Mouse (Mus musculus): Measurements from ENCODE around the gene Irf1. TPM values are rescaled to one million over a fixed set of nuclear protein-coding genes. Genes with fewer than 3 reads are reported as not detected.
"Not testable (repeated sequence)": the region's sequence is repeated elsewhere in the genome, so short reads cannot be mapped to it uniquely, and the experiment has no call there.

Gene Irf1
- 1 to 10 TPM; 2.3 to 3.3 TPM for total RNA-seq (2021)

DNA sequence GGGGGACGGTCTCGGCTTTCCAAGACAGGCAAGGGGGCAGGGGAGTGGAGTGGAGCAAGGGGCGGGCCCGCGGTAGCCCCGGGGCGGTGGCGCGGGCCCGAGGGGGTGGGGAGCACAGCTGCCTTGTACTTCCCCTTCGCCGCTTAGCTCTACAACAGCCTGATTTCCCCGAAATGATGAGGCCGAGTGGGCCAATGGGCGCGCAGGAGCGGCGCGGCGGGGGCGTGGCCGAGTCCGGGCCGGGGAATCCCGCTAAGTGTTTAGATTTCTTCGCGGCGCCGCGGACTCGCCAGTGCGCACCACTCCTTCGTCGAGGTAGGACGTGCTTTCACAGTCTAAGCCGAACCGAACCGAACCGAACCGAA is at the start of gene Irf1:
Gene Irf1 (plus strand): TSS at position 255 of the 365 bp plus-strand sequence.
- peak; percentile 82 to 96 for DNase-seq (ENCODE audit: extremely low spot score in 1 of 2, low spot score in 2 of 2)
- intact Hi-C loops (cut with DNase I) = no loop called here

DNA sequence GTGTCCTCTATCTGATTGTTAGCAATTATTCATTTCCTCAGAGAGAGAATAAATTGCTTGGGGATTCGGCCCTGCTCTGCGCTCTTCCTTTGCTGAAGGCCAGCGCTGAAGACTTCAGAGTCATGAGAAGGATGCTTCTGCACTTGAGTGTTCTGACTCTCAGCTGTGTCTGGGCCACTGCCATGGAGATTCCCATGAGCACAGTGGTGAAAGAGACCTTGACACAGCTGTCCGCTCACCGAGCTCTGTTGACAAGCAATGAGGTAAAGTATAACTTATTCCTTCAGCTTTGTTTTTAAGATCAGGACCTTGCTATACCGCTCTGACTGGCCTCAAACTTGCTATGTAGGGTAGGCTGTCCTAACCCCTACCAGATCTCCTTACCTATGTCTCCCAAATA is 49.1 kb upstream of the Irf1 start, which contains the start of gene Il5:
Gene Il5 (plus strand): TSS at position 80 of the 400 bp plus-strand sequence.
- intact Hi-C loops (cut with DNase I) = no loop called here

DNA sequence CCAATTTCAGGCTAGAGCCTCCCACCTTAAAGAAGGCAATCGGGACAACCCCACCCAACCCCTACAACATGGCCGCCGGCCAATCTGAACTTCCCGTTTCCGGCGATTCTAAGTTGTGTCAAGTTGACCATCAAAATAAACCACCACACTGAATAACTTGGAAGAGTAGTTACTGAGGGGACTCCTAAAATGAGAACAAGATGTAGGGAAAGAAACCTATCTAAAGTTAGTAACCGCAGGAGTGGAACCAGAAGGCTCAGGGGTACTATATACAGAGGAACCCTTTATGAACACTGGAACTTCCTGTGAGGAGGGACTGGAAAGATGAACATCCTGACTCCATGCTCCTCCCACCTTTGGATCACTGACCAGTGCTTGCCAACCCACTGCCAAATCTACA is 38.4 kb upstream of the Irf1 start:
- no peak for DNase-seq (ENCODE audit: extremely low spot score in 1 of 2, low spot score in 2 of 2)
- intact Hi-C loops (cut with DNase I) = no loop called here

More for the DNA sequence above, 49.1 kb upstream of the Irf1 start, which contains the start of gene Il5:
- no peak for DNase-seq (ENCODE audit: extremely low spot score in 1 of 2, low spot score in 2 of 2)

DNA sequence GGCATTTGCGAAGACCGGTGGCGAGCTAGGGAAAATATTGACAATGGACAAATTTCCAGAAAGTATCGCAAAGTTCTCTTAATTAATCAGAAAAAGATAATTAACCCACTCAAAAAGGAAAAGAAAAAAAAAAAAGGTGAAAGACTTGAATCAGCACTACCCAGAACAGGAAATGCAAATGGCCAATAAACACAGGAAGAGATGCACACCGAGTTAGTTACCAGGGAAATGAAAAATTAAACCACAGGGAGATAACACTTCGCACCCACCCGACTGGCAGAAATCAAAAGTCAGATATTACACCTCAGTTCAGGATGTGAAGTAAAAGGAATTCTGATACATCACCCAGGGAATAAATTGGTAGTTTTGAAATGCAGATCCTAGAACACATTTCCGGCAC is 37.6 kb upstream of the Irf1 start:
- intact Hi-C loops (cut with DNase I) = no loop called here
- no peak for DNase-seq (ENCODE audit: extremely low spot score in 1 of 2, low spot score in 2 of 2)

DNA sequence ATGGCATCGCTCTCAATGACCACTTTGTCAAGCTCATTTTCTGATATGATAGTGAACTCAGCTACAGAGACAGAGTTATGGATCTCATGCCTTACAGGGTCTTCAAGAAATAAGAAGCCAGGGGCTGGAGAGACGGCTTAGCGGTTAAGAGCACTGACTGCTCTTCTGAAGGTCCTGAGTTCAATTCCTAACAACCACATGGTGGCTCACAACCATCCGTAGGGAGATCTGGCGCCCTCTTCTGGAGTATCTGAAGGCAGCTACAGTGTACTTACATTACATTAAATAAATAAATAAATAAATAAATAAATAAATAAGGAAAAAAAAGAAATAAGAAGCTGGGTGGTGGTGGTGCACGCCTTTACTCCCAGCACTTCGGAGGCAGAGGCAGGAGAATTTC is 36.0 kb upstream of the Irf1 start:
- DNase-seq (ENCODE audit: extremely low spot score in 1 of 2, low spot score in 2 of 2) = no peak
- intact Hi-C loops (cut with DNase I) = no loop called here

DNA sequence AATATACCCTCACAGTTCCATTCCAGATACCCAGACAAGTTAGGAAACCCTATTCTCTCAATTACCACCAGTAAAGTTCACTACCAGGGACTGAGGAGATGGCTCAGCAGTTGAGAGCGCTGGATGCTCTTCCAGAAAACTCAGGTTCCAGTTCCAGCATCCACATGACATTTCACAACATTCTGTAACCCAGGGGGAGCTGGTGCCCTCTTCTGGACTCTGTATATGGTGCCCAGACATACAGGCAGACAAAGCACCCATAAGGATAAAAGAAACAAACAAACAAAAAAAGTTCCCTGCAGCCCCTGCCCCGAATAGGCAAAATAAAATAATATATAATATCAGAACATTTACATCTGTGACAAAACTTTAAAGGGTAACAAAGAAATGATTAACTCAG is 35.4 kb upstream of the Irf1 start:
- intact Hi-C loops (cut with DNase I) = no loop called here
- no peak for DNase-seq (ENCODE audit: extremely low spot score in 1 of 2, low spot score in 2 of 2)

DNA sequence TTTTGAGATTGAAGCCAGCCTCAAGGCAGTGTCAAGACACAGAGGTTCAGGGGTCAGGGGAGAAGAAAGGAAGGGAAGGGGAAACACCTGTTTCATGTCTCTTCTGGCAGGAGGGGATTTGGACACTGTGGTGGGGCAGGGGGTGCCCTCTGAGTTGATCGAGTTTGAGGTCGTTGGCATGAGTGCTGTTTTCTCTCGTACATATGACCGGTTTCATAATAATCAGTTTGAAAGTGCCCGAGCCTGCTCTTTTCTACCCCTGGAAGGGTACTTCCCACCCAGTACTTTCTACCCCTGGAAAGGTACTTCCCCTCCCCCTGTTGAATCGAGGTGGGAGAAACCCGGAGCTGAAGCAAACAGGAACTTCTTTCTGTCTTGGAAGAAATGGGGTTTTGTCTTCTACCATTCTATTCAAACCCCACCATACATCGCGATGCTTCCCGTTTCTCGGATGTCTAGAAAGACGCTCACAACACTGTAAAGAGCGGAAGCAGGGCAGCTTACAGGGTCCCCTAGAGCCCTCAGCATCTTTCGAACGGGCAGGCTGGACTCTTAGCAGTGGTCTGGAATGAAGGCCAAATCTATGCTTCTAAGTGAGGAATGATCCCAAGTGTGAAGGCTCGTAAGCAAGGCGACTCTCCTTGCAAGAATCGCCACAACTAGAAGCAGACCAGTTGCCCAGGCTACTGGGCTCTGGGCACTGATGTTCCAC is 34.7 kb upstream of the Irf1 start:
- no peak for DNase-seq (ENCODE audit: extremely low spot score in 1 of 2, low spot score in 2 of 2)
- intact Hi-C loops (cut with DNase I) = loop anchor here (5.0 kb wide), 2 partner anchors 117 to 263 kb away; partner anchors contain the start of gene Gm9837

DNA sequence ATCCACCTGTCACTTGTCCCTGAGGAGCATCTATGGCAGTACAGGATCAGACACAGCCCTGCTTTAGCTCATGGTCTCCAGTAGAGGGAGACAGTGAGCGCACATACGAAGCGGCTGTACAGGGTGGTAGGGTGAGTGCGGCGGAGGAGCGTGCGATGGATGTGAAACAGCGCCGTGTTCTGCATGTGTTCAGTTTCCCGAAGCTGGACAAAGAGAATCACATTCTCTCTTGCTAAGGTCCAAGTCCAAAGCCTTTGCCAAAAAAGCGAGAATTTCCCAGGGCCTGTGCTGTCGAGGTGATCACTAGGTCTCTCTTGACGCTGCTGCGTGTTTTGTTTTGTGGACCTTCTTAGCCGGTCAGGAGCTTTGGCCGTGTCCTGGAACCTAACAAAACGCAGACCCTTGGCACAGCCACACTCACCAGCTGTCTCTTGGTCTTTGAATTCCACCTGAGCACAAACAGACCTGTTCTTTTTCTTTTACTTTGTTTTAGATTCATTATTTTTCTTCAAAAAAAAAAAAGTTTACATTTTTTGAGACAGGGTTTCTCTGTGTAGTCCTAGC is 34.0 kb upstream of the Irf1 start:
- intact Hi-C loops (cut with DNase I) = loop anchor here (5.0 kb wide), 2 partner anchors 117 to 263 kb away; partner anchors contain the start of gene Gm9837
- DNase-seq (ENCODE audit: extremely low spot score in 1 of 2, low spot score in 2 of 2) = peak; percentile 56 to 70

DNA sequence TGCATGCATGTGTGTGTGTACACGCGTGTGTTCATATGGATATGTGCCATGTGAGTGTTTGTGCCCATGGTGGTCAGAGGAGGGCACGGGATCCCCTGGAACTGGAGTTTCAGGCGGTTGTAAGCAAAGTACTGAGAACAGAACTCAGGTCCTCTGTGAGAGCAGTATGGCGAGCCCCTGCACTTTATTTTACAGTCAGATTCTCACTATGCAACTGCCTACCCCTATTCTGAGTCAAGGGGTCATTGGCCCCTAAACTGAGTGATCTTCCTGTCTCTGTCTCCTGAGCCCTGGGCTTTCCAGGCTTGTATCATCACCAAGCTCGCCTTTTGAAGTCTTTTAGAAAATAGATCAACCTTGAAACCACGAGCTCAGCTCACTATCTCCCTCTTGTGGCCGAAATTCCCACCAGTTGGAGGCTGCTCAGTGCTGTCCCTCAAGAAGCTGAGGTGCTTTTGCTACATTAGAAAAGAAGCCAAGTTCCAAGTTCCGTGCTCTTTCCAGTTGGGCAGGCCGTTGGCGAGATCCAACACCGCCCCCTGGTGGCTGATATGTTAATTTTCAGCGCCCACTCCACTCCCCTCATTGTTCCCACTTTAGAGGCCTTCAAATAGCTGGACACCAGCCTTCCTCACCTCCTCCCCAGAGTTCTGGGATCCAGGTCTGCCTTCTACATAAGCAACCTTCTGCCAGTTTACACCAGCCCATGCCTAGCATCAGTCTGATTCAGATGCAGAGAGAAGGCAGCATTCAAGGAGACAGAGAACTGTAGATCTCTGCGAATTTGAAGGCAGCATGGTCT is 32.8 kb upstream of the Irf1 start:
- peak; percentile 56 to 79 for DNase-seq (ENCODE audit: extremely low spot score in 1 of 2, low spot score in 2 of 2)
- intact Hi-C loops (cut with DNase I) = loop anchor here (5.0 kb wide), 2 partner anchors 115 to 265 kb away; partner anchors contain the start of gene Gm9837

DNA sequence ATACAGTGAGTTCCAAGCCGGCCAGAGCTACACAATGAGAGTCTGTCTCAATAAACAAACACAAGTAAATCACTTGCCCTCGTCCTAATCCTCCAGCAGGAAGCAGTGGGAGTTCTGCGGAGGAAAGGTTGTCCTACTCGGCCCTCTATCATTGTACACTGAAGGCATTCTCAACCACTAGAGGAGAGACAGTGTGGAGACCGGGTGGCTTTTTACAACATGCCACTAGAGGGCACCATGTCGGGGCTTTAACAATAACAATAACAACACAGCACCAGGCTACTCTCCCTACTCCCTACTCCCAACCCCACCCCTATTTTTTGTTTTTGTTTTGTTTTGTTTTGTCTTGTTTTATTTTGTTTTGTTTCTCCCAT is 32.3 kb upstream of the Irf1 start:
- peak; percentile 16 to 53 for DNase-seq (ENCODE audit: extremely low spot score in 1 of 2, low spot score in 2 of 2)
- intact Hi-C loops (cut with DNase I) = loop anchor here (5.0 kb wide), 2 partner anchors 115 to 265 kb away; partner anchors contain the start of gene Gm9837

DNA sequence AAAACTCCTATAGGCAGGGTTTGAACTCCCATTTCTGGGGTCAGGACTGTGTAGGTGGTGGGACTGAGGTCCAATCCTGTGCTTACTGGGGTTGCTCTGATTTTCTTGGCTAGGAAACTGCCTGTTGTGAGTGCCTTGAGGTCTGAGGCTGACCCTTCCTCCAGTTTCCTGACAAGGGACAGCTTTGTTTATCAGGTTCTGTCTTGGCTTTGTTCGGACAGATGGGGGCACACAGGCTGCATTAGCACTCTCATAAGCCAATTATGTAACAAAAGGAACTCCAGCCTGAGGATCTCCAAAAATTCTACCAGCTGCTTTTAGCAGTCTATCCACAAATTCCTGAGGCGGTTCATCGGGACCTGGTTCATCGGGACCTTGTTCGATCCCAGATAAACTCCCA is 27.5 kb upstream of the Irf1 start:
- intact Hi-C loops (cut with DNase I) = no loop called here
- peak in 1 of 2 experiments; percentile 41 for DNase-seq (ENCODE audit: extremely low spot score in 1 of 2, low spot score in 2 of 2)

DNA sequence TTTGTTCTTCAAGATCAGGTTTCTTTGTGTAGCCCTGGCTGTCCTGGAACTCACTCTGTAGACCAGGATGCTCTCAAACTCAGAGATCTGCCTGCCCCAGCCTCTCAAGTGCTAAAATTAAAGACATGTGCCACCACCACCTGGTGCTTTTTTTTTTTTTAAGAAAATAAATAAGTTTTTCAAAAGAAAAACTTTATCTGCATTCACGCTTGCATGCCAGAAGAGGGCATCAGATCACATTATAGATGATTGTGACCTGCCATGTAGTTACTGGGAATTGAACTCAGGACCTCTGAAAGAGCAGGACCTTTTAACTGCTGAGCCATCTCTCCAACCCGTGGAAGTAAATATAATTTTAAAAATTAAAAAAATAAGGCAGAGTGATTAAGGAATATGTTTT is 24.6 kb upstream of the Irf1 start:
- intact Hi-C loops (cut with DNase I) = no loop called here
- no peak for DNase-seq (ENCODE audit: extremely low spot score in 1 of 2, low spot score in 2 of 2)

DNA sequence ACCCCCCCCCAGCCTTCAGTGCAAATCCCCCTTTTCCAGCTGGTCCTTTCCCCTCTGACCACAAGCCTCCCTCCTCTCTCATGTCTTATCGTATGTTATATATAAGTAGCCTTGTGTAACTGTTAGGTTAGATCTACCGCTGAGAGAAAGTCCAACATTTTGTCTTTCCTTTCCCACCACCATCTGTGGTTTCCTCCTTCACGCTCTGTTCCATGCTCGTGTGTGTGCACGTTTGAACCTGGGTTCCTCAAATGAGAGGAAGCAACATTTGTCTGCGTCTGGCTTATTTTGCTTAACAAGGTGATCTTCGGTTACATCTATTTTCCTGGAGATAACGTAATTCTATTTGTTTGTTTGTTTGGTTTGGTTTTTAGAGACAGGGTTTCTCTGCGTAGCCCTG is 21.8 kb upstream of the Irf1 start:
- DNase-seq (ENCODE audit: extremely low spot score in 1 of 2, low spot score in 2 of 2) = no peak
- intact Hi-C loops (cut with DNase I) = no loop called here

DNA sequence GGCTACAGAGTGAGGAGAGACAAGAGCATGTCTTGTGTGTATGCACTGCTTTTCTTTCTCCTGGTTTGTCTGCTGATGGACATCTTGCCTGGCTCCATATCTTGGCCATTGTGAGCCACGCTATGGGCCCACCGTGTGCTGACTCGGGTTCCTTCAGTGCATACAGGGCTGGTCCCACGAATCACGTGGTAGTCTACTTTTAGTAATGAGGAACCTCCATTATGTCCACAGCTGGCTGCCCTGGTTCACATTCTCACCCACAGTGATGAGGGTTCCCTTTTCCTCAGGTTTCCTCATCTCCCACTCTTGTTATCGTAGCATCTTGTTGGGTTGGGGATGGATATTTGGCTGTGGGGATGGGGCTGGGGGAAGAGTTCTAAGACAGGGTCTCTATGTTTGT is 21.2 kb upstream of the Irf1 start:
- intact Hi-C loops (cut with DNase I) = no loop called here
- DNase-seq (ENCODE audit: extremely low spot score in 1 of 2, low spot score in 2 of 2) = no peak

DNA sequence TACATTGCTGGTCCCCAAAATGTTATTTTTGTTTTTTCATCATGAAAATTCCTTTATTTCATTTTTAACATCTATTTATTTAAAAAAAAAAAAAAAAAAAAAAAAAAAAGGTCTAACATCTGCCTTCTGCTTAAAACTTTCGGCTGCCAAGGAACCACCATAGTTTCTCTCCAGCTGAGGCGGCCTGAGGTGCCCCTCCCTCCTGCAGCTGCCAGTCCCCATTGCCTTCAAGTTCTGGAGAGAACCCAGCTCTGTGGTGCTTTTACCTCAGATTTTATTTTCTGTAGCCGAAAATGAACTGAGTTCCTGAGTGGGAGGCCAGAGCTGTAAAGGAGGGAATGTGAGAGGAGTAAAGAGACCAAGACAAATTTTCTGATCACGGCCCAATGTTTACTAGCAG is 20.5 kb upstream of the Irf1 start:
- DNase-seq (ENCODE audit: extremely low spot score in 1 of 2, low spot score in 2 of 2) = no peak
- intact Hi-C loops (cut with DNase I) = no loop called here

DNA sequence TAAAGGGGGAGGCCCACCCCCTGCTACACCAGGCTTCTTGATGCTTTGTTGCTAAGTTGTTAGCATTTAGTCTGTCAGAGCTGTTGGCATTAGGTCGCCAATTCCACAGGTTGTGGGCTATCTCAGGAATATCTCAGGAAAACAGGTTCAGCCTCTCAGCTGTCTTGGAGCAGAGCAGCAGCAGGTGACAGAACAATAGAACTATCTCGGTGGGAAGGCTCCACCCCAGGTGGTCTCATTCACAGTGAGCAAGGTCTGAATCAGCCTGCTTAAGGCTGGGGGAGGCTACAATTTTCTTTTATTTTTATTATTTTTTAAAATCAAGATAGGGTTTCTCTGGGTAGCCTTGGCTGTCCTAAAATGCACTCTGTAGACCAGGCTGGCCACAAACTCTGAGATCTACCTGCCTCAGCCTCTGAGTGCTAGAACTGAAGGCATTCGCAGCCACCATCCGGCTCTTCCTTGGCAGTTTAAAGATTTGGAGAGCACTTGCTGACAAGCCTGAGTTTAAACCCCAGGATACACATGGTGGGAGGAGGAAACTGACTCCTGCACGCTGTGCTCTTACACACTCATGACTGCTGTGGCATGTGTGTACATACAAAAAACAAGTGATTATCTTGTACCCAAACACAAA is 20.0 kb upstream of the Irf1 start:
- no peak for DNase-seq (ENCODE audit: extremely low spot score in 1 of 2, low spot score in 2 of 2)
- intact Hi-C loops (cut with DNase I) = no loop called here

DNA sequence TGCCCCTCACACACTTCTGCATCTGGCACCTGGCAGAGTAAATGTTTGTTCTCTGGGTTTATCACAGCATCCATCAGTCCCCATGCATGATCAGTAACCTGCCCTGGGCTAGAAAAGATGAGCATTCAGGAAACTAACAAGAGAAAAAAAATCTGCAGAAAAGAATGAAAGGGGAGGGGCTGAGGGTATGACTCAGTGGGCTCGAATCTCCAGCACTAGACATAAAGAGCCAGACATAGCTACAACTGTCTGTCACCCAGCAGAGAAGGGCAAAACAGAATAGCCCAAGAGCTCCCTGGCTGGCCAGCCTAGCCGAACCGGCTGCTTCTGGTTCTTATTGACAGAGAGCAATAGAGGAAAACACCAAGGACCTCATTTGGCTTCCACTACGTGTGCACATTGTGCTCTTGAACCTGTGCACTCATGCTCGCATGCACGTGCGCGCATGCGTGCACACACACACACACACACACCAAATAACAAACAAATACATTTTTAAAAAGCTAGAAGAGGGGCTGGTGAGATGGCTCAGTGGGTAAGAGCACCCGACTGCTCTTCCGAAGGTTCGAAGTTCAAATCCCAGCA is 14.7 kb upstream of the Irf1 start:
- DNase-seq (ENCODE audit: extremely low spot score in 1 of 2, low spot score in 2 of 2) = no peak
- intact Hi-C loops (cut with DNase I) = no loop called here

DNA sequence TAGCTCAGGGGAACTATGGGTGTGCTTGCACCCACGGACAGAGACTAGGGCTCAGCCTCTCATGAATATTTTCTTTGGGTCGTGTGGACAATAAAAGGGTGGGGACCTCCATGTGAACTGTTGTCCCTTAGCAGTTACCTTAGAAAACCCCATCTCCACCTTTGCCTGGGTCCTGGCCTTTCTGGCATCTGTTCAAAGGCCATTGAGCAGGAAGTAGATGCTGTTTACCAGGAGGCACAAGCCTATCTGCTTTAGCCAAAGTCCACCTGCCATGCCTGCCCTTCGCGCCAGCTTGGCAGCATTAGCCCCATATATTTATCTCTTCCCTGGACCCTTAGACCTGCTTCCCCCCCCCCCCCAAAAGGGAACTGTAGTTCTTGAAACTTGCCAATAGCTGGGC is 12.2 kb upstream of the Irf1 start:
- DNase-seq (ENCODE audit: extremely low spot score in 1 of 2, low spot score in 2 of 2) = no peak

DNA sequence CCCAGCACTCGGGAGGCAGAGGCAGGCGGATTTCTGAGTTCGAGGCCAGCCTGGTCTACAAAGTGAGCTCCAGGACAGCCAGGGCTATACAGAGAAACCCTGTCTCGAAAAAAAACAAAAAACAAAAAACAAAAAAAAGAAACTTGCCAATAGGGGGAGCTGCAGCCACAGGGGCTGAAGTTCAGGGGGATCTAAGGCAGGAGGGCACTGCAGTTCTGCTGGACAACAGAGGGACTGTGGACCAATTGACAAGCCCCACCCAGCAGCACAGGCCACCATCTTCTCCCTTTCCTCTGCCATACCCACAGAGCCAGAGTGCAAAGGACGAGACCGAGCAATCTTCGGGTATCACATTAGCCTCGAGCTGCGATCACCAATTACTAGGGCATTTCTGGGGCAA is 11.8 kb upstream of the Irf1 start:
- intact Hi-C loops (cut with DNase I); DNase-seq (ENCODE audit: extremely low spot score in 1 of 2, low spot score in 2 of 2): not testable (repeated sequence)

More for the DNA sequence above, 12.2 kb upstream of the Irf1 start:
- intact Hi-C loops (cut with DNase I) = no loop called here
